Mouse (Mus musculus) CD4-positive, CD25-positive, alpha-beta regulatory T cell, adult 4 months (primary cell): ENCODE data around the gene Ambp. TPM values are rescaled to one million over a fixed set of nuclear protein-coding genes. Genes with fewer than 3 reads are reported as not detected.

Source experiments
- ATAC-seq: one replicate; pipeline ENCODE4 v1.8.0; 2017
- polyA plus RNA-seq, 2 experiments: library from polyadenylated mRNA; unstranded; fragments of 100-300 nt; shearing (Covaris generic); gene quantifications; one replicate each; pipeline ENCODE4 v1.2.1; 2017

Gene Ambp
- polyA plus RNA-seq, 2 experiments from 2014 or later, result not detected

DNA sequence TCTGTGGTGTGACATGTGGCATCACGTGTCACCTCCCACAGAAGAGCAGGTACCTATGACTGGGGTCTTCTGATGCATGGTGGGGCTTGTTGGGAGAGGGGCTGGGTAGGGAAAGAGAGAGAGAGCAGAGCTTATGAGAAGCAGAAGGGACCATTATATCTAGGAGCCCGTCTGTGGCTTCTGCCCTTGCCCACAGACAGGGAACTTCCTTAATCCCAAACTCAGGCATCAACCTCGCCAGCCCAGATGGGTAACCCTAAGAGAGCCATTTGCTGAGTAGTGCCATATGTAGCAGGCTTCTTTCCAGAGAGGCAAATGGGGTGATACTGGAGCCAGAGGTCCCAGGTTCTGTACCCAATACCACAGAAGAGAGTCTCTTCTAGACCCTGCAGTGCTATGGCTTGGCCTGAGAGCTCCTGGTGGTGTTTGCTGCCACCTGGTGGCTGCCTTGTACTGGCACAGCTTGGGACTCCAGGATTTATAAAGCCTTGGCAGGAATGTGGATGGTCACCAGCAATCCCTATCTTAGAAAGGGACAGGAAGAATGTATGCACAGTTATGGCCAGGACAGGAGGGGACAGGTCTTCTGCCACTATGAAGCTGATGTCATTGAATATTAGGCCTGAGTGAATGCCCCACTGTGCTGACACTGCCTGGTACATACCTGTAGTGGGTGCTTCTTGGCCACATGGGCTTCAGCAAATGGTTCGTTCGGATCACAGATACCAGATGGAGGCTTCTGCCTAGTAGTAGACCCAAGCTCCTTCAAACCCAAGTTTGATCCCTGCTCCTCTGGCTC lies 35.8 kb downstream of the Ambp start:
- ATAC-seq, result peak; percentile 84

DNA sequence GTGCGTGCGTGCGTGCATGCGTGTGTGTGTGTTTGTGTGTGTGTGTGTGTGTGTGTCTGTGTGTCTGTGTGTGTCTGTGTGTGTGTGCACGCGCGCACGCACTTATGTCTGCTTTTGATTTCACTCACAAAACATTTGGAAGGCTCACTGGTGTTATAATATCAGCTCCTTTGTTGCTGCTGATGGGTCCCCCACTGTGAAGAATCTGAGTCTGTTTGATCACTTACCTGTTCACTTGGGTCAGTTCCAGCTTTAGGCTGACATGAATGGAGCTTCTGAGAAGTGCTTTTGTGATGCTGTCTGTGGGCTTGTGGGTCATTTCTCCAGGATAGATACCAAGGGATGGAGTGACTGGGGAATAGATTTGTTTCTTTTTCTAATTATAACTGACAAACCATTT lies 48.9 kb downstream of the Ambp start:
- no peak for ATAC-seq

DNA sequence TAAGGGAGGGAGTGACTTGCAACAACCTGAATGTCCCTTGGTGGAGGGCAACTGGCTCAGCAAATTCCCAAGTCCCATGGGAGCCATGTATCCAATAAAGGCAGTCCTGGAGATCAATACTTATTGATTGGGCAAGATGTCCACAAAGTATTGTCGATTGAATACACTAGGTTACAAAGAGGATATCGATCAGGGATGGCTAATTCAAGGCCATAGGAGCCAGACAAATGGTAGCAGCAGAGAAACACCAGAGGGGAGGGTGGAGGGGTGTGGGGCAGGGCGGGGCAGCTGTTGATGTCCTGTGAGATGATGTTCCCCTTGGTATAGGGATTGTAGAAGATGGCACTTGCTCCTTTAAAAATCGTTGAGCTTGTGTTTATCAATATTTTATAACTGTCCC lies 52.6 kb downstream of the Ambp start:
- no peak for ATAC-seq

DNA sequence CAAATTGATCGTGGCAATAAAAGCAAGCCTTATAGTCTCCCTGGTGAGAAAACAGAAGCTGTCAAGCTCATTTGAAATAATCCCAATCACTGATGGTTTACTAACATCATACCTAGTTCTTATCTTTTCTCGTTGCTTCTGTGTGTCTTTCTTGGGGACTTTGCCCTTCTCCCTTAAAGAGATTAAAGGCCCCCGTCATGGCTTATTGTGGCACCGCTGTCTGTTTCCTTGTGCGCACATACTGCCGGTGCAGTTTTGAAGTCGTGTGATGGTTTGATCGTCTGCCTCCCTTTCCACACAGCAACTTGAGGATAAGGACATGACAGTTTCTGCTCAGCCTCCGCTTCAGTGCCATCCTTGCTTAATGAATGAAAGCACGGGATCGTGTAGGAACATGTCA lies 54.1 kb downstream of the Ambp start:
- ATAC-seq, result no peak

DNA sequence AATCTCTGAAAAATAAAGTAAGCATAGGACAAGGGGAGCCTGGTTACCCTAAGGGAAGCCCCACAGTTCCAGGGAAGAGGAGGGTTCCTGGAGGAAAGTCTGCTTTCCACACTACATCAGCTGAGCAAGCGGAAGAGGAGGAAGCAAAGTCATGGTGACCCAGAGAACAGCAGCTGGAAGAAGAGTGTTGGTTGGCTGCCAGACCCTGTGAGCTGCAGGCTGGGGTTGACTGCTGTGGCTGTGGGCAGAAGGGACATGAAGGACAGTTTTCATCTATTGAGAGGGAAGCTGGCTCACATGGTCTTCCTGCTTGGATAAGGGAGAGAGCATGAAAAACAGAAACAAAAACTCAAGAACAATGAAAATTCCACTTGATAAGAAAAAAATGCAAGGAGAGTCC lies 57.0 kb downstream of the Ambp start:
- no peak for ATAC-seq

Other genes with a start within 250 kb of the Ambp start
- gene Zfp618, start 189.2 kb downstream of the Ambp start, polyA plus RNA-seq, result under 1 TPM in 1 of 2 experiments, not detected in 1; 0.11 TPM
- not detected for gene Kif12, start 17.3 kb upstream of the Ambp start, polyA plus RNA-seq
- under 1 TPM; 0.33 to 0.75 TPM for gene Col27a1, start 59.2 kb upstream of the Ambp start, polyA plus RNA-seq
- not detected for gene Orm1, start 189.8 kb upstream of the Ambp start, polyA plus RNA-seq
- 1 to 10 TPM in 1 of 2 experiments, under 1 TPM in 1; 0.79 to 1.2 TPM for gene Orm3, start 201.4 kb upstream of the Ambp start, polyA plus RNA-seq
- gene Orm2, start 207.7 kb upstream of the Ambp start, polyA plus RNA-seq, result under 1 TPM in 1 of 2 experiments, not detected in 1; 0.43 TPM
- gene Akna, start 248.6 kb upstream of the Ambp start, polyA plus RNA-seq, result 100 to 1,000 TPM in 1 of 2 experiments, 10 to 100 TPM in 1; 95.9 to 158 TPM